Mouse (Mus musculus) heart, adult 11 months (tissue): ENCODE measurements around the gene Fam196b.

Experiments
- DNase-seq: peaks from one replicate; pipeline ENCODE4 v3.0.0; 2022

Fam196b gene

GRCm38 (mm10) chr11:34314534-34315379 lies at the start of gene Fam196b:
Fam196b (plus strand) TSS chr11:34314822.
- DNase-seq: no peak

- no peak for DNase-seq
Measured at GRCm38 (mm10) chr11:34272016-34272415, 42.6 kb upstream of the Fam196b start.

- DNase-seq: no peak
Measured at GRCm38 (mm10) chr11:34275941-34276340, 38.7 kb upstream of the Fam196b start.

- DNase-seq: no peak
Measured at GRCm38 (mm10) chr11:34276363-34277046, 38.1 kb upstream of the Fam196b start.

- no peak for DNase-seq
Measured at GRCm38 (mm10) chr11:34277047-34277445, 37.6 kb upstream of the Fam196b start.

- no peak for DNase-seq
Measured at GRCm38 (mm10) chr11:34284124-34284808, 30.4 kb upstream of the Fam196b start.

- DNase-seq: no peak
Measured at GRCm38 (mm10) chr11:34290265-34290664, 24.4 kb upstream of the Fam196b start.

- no peak for DNase-seq
Measured at GRCm38 (mm10) chr11:34290708-34291107, 23.9 kb upstream of the Fam196b start.

GRCm38 (mm10) chr11:34291304-34291703 lies 23.3 kb upstream of the Fam196b start:
- no peak for DNase-seq

- no peak for DNase-seq
Measured at GRCm38 (mm10) chr11:34297698-34298378, 16.8 kb upstream of the Fam196b start.

- DNase-seq: no peak
Measured at GRCm38 (mm10) chr11:34299550-34299949, 15.1 kb upstream of the Fam196b start.

GRCm38 (mm10) chr11:34300064-34300463 lies 14.6 kb upstream of the Fam196b start:
- no peak for DNase-seq

GRCm38 (mm10) chr11:34306231-34306630 lies 8.4 kb upstream of the Fam196b start:
- DNase-seq: no peak

- no peak for DNase-seq
Measured at GRCm38 (mm10) chr11:34308731-34309130, 5.9 kb upstream of the Fam196b start.

GRCm38 (mm10) chr11:34309360-34309759 lies 5.3 kb upstream of the Fam196b start:
- DNase-seq: no peak

GRCm38 (mm10) chr11:34311717-34312116 lies 2.9 kb upstream of the Fam196b start:
- no peak for DNase-seq

- no peak for DNase-seq
Measured at GRCm38 (mm10) chr11:34312208-34312607, 2.4 kb upstream of the Fam196b start.

GRCm38 (mm10) chr11:34315383-34315782 lies 761 bp downstream of the Fam196b start:
- no peak for DNase-seq

GRCm38 (mm10) chr11:34316176-34316575 lies 1.6 kb downstream of the Fam196b start:
- DNase-seq: no peak

- DNase-seq: no peak
Measured at GRCm38 (mm10) chr11:34317001-34317400, 2.4 kb downstream of the Fam196b start.

GRCm38 (mm10) chr11:34319282-34319681 lies 4.7 kb downstream of the Fam196b start:
- DNase-seq: no peak

- no peak for DNase-seq
Measured at GRCm38 (mm10) chr11:34323664-34324063, 9.0 kb downstream of the Fam196b start.
